Mouse (Mus musculus) MN1 (cell line): Measurements from ENCODE around the gene Gpm6a.
"Not testable (repeated sequence)": the region's sequence is repeated elsewhere in the genome, so short reads cannot be mapped to it uniquely, and the experiment has no call there.

Source experiments
- DNase-seq: peaks from one replicate; pipeline ENCODE4 v3.0.0-alpha.2; 2016; ENCODE audit warnings: low spot score

The Gpm6a gene

DNA sequence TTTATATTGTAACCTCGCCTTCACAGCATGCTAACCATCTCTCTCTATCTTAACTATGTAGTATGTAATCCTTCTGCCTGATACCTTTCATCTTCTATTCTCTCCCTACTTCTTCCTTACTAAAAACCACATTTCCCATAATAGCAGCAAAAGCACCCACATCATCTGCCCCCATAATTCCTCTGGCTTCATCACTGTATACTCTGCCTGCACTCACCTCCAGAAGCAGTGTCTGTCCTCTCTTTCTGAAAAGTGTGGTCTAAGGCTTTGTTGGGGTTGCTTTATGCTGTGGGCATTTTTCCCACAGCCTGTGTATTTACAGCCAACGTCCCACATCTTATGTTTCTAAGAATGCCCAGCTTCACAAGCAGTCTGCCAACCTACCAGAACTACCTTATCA lies 57.6 kb downstream of the Gpm6a start:
- no peak for DNase-seq

DNA sequence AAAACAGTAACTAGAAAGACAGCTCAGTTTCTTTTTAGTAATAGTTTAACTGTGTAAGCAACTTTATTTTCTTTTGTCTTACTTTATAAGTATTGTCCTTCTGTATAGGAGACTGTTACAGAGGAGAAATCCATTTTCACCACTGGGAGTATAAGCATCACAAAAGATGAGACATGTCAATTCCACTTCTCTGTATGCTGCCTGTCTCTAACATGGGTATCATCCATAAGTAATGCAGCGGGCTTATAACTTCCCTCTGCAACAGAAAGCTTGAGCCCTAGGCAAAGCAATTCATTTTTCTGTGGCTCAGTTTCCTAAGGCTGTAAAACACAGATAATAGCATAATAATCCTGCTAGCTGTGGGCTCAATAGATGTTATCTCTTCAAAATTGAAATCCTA lies 62.4 kb downstream of the Gpm6a start:
- no peak for DNase-seq

DNA sequence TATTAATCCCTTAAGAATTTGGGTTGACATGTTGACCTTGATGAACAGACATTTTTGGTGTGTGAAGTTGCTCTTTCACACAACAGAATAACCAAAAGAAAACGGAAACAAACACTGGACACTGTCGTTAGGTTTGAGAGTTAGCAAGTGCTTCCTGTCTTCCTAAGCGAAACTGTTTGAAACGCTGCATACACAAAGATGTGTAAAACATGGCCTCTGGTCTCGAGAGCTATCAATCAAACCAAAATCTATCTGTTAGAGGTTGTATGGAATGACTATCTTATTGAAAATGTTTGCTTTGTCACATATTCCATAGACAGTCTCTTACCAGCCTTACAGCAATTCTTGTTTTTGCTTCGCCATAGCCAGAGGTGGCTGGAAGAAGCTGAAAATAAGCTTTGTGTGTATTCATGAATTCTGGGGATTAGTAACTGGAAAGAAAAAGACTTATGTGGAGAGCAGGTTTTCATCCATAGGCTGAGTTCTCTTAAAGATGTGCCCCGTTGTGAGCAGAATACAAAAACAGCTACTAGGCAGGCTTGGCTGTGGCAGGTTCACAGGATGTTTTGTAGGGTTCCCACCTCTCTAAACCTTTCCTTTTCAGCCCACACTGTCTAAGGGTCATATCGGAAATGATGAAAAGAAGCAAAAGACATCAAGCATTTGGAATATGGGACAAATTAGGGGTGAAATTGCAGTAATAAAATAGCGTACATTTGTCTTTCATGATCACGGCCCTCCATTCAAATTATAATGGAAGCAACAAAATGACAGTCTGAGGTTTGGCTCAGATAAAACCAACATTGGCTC lies 71.4 kb downstream of the Gpm6a start:
- no peak for DNase-seq

DNA sequence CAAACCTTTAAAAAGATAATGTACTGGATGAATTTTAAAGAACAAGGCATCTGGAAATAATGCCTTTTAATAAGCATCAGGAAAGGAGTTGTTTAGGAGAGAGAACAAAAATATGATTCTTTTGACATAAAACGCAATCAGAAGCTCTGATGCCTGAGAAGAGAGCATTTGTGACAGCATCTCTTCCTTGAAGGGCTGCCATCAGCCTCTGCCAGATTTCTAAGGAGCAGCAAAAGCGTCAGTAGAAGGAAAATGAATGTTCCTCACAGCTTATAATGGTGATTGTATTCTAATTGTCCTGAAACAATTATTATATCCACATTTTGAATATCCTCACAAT lies 72.0 kb downstream of the Gpm6a start:
- no peak for DNase-seq

- no peak for DNase-seq
Measured at GRCm38 (mm10) chr8:55028371-55028770, 73.7 kb downstream of the Gpm6a start.

GRCm38 (mm10) chr8:55031099-55031498 lies 76.5 kb downstream of the Gpm6a start:
- no peak for DNase-seq

- no peak for DNase-seq
Measured at GRCm38 (mm10) chr8:55034309-55034708, 79.7 kb downstream of the Gpm6a start.

- DNase-seq: no peak
Measured at GRCm38 (mm10) chr8:55035416-55035815, 80.8 kb downstream of the Gpm6a start.

- DNase-seq: no peak
Measured at GRCm38 (mm10) chr8:55042955-55043354, 88.3 kb downstream of the Gpm6a start.

- DNase-seq: no peak
Measured at GRCm38 (mm10) chr8:55048396-55048795, 93.8 kb downstream of the Gpm6a start.

GRCm38 (mm10) chr8:55049979-55050378 lies 95.3 kb downstream of the Gpm6a start:
- DNase-seq: no peak

- not testable (repeated sequence) for DNase-seq
Measured at GRCm38 (mm10) chr8:55068811-55069210, 114.2 kb downstream of the Gpm6a start.

GRCm38 (mm10) chr8:55073481-55073880 lies 118.8 kb downstream of the Gpm6a start:
- DNase-seq: no peak

DNA sequence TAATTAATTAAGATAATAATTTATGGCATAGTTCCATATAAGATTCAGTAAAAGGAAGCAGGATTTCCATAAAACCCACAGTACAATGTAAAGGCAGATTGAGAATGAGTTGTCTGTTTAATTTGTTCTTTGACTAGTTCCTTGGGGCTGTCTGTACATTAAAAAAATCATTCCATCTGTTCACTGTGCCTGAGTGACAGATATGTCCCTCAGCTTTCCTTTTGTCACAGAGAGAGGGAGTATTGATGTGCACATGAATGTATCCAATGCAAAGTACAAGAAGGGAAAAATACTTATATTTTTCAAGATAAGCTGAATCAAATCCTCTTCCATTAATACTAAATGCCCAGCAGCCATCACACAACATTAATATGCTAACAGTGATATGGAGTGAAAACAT lies 147.6 kb downstream of the Gpm6a start:
- DNase-seq: no peak

DNA sequence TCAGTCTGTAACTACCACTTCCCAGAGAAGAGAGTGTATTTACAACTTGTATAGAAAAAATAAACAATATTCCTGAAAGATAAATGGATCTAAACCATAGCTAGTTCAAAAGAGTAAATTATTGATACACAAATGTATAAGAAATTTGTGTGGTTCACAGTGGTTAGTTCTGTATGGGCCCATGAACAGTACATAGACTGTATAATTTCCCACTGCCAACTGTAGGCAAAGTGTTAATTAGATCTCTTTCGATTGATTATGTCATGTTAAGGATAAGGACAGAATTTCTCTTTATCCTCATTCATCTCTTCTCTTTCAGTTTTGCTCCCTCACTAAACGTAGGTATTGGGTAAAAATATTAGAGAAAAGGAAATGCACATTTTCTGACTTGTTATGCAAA lies 148.4 kb downstream of the Gpm6a start:
- no peak for DNase-seq

GRCm38 (mm10) chr8:55103891-55104481 lies 149.3 kb downstream of the Gpm6a start:
- no peak for DNase-seq
